ENCODE assay signal across 18 mouse cellular contexts in genomic region chr9:56678929-56679681, GRCm38 (mm10).
DNase-seq lines count a peak whose midpoint lies in the region; ATAC-seq and TF ChIP-seq lines count a peak whose summit lies in the region.
"Had no signal": no experiment of that assay in that cellular context is flagged by ENCODE, and none has a peak within 500 bp of the region (broad histone marks: within the 10 kb centered on the region; RNA-seq: fewer than 3 reads in every experiment).

No protein-coding gene starts in this region.

- WGBS in kidney, postnatal 0 days = 64% methylated on average over 22 of the region's 22 CpGs
- 90% methylated on average over 22 of the region's 22 CpGs for WGBS in hindbrain, embryonic 11.5 days

- no peak overlapping the region for H3K27ac ChIP-seq in kidney, postnatal 0 days
- peak overlapping the region; percentile 85 for H3K27ac ChIP-seq in left cerebral cortex, adult 2 months
- no peak overlapping the region for H3K27ac ChIP-seq in hindbrain, embryonic 11.5 days (ENCODE audit: low read depth, low read length)
- H3K27ac ChIP-seq: embryonic facial prominence, embryonic 10.5 days; forebrain, embryonic 13.5 days; heart, embryonic 13.5 days; hindbrain, embryonic 12.5 days had no signal

- H3K9me3 ChIP-seq in kidney, postnatal 0 days (replicated peaks; ENCODE audit: low read length) = no peaks in the 10 kb centered on the region
- no peaks in the 10 kb centered on the region for H3K9me3 ChIP-seq in hindbrain, embryonic 11.5 days (ENCODE audit: control insufficient read depth, low read length)
- H3K9me3 ChIP-seq: forebrain, embryonic 13.5 days; hindbrain, embryonic 12.5 days had no signal

- no peak for TF ChIP-seq CTCF in kidney, postnatal 0 days (IDR thresholded peaks at IDR 0.05; ENCODE audit: low read depth)
- no peak for TF ChIP-seq CTCF in left cerebral cortex, adult 2 months (IDR thresholded peaks at IDR 0.05)

- H3K9ac ChIP-seq in kidney, postnatal 0 days (ENCODE audit: low read depth, low read length) = no peak overlapping the region
- no peak overlapping the region for H3K9ac ChIP-seq in hindbrain, embryonic 11.5 days (ENCODE audit: low read depth, low read length)
- H3K9ac ChIP-seq: forebrain, embryonic 13.5 days; forebrain, postnatal 0 days; heart, embryonic 13.5 days; hindbrain, embryonic 12.5 days had no signal

- H3K36me3 ChIP-seq in kidney, postnatal 0 days (ENCODE audit: insufficient read depth, low read length) = no peaks in the 10 kb centered on the region
- no peaks in the 10 kb centered on the region for H3K36me3 ChIP-seq in hindbrain, embryonic 11.5 days (ENCODE audit: control insufficient read depth, insufficient read depth, low read length)
- H3K36me3 ChIP-seq: embryonic facial prominence, embryonic 10.5 days; heart, embryonic 13.5 days; hindbrain, embryonic 12.5 days had no signal

- intact Hi-C loops in left cerebral cortex, adult 2 months (cut with DNase I) = no loop called here

- no peak overlapping the region for H3K4me2 ChIP-seq in kidney, postnatal 0 days (ENCODE audit: low read length)
- H3K4me2 ChIP-seq in hindbrain, embryonic 11.5 days (replicated peaks; ENCODE audit: low read depth, low read length) = no peak overlapping the region
- H3K4me2 ChIP-seq: forebrain, embryonic 13.5 days; heart, embryonic 13.5 days; hindbrain, embryonic 12.5 days had no signal

- H3K4me1 ChIP-seq in kidney, postnatal 0 days (replicated peaks; ENCODE audit: insufficient read depth, low read length) = no peaks in the 10 kb centered on the region
- no peaks in the 10 kb centered on the region for H3K4me1 ChIP-seq in hindbrain, embryonic 11.5 days (replicated peaks; ENCODE audit: control insufficient read depth, insufficient read depth, low read length)
- H3K4me1 ChIP-seq: embryonic facial prominence, embryonic 10.5 days had no signal

- H3K4me3 ChIP-seq in kidney, postnatal 0 days (replicated peaks; ENCODE audit: low read depth, low read length) = no peak overlapping the region
- H3K4me3 ChIP-seq in left cerebral cortex, adult 2 months = no peak overlapping the region
- H3K4me3 ChIP-seq in hindbrain, embryonic 11.5 days (ENCODE audit: low read depth, low read length) = no peak overlapping the region
- H3K4me3 ChIP-seq: embryonic facial prominence, embryonic 10.5 days; forebrain, embryonic 13.5 days; heart, embryonic 13.5 days; hindbrain, embryonic 12.5 days had no signal

- DNase-seq in frontal cortex, postnatal 10 days (ENCODE audit: low spot score in 2 of 2) = no peak
- peak; percentile 51 for DNase-seq in kidney, postnatal 0 days (ENCODE audit: low spot score)
- no peak for DNase-seq in kidney, postnatal 25 days
- DNase-seq in left cerebral cortex, adult 2 months (ENCODE audit: extremely low spot score in 1 of 2, low spot score in 2 of 2) = no peak
- DNase-seq in left cerebral cortex, adult 9 months (ENCODE audit: low spot score in 2 of 2) = no peak
- no peak for DNase-seq in hindbrain, embryonic 11.5 days (ENCODE audit: low spot score)
- DNase-seq: adrenal gland, postnatal 25 days; cerebellum, adult 2 months; cerebellum, postnatal 10 days; forebrain, postnatal 0 days; gastrocnemius, postnatal 36 days; heart, adult 11 months; heart, postnatal 36 days had no signal

- H3K27me3 ChIP-seq in kidney, postnatal 0 days (ENCODE audit: insufficient read depth, low read length) = no peaks in the 10 kb centered on the region
- no peaks in the 10 kb centered on the region for H3K27me3 ChIP-seq in hindbrain, embryonic 11.5 days (ENCODE audit: control insufficient read depth, insufficient read depth, low read length)

- ATAC-seq in frontal cortex, adult (ENCODE audit: low TSS enrichment) = 0 out of 2 replicates have a peak, but pooled peaks have one; percentile 10
- 0 out of 2 replicates have a peak, but pooled peaks have one; percentile 43 for ATAC-seq in kidney, postnatal 0 days (replicated peaks; ENCODE audit: low FRiP score, low read depth)
- no peak for ATAC-seq in hindbrain, embryonic 11.5 days (ENCODE audit: low FRiP score)
- ATAC-seq: forebrain, embryonic 13.5 days; forebrain, postnatal 0 days had no signal
